Mouse (Mus musculus) forebrain, embryonic 11.5 days (tissue): ENCODE measurements at regions not wholly inside any gene's neighbourhood (a gene's known extent, or its start where the extent isn't known, plus 50 kb on each side); places are given as distances from the start of the nearest gene placed in this dataset.

ENCODE experiments used
- ATAC-seq: fragments of 200-750 bp; cut with Nextera tagmentation; replicated peaks from 2 replicates; pipeline ENCODE4 v1.8.0; 2017; ENCODE audit warnings: moderate TSS enrichment; ENCODE audit not compliant: low FRiP score
- DNase-seq: peaks from one replicate; pipeline ENCODE4 v3.0.0-alpha.2; 2017; ENCODE audit warnings: low spot score
- H3K27ac ChIP-seq: fragments of 300-500 bp; sonication (generic); 2 replicates; pipeline ENCODE4 v1.5.1; 2014; ENCODE audit warnings: low read depth, low read length
- H3K27me3 ChIP-seq: fragments of 300-500 bp; sonication (generic); 2 replicates; pipeline ENCODE4 v1.6.1; 2014; ENCODE audit warnings: mild to moderate bottlenecking, low read length, mixed read lengths; ENCODE audit not compliant: control insufficient read depth, insufficient read depth
- H3K36me3 ChIP-seq: fragments of 300-500 bp; sonication (generic); 2 replicates; pipeline ENCODE4 v1.6.1; 2014; ENCODE audit warnings: mild to moderate bottlenecking, low read length, moderate library complexity, mixed read lengths; ENCODE audit not compliant: control insufficient read depth, insufficient read depth
- H3K4me1 ChIP-seq: fragments of 300-500 bp; sonication (generic); replicated peaks from 2 replicates; pipeline ENCODE4 v1.6.1; 2014; ENCODE audit warnings: low read length, mixed read lengths; ENCODE audit not compliant: control insufficient read depth, insufficient read depth
- H3K4me2 ChIP-seq: fragments of 300-500 bp; sonication (generic); 2 replicates; pipeline ENCODE4 v1.6.1; 2014; ENCODE audit warnings: low read depth, mild to moderate bottlenecking, low read length, moderate library complexity, mixed read lengths; ENCODE audit not compliant: severe bottlenecking
- H3K4me3 ChIP-seq: fragments of 300-500 bp; sonication (generic); 2 replicates; pipeline ENCODE4 v1.5.1; 2014; ENCODE audit warnings: low read depth, low read length
- H3K9ac ChIP-seq: fragments of 300-500 bp; sonication (generic); 2 replicates; pipeline ENCODE4 v1.6.1; 2014; ENCODE audit warnings: low read length
- H3K9me3 ChIP-seq: fragments of 300-500 bp; sonication (generic); 2 replicates; pipeline ENCODE4 v1.6.1; 2016; ENCODE audit warnings: low read length, mixed read lengths; ENCODE audit not compliant: control insufficient read depth
- WGBS: fragments of 180-500 bp; shearing (Covaris S2); extraction: QIAGEN DNeasy Blood & Tissue Kit; methylation state at CpG from one replicate; pipeline ENCODE4 v1.1.7; 2014; 5-methylcytosine and 5-hydroxymethylcytosine counted together

GRCm38 (mm10) chr3:143873876-143874275 is 331.1 kb downstream of the Lmo4 start:
- Histone ChIP-seq H3K27me3 (no peaks in the 10 kb centered on the region), H3K4me2 (no peak overlapping the region), H3K9me3 (no peaks in the 10 kb centered on the region), H3K27ac (no peak overlapping the region), H3K4me3 (no peak overlapping the region), H3K9ac (no peak overlapping the region), H3K36me3 (no peaks in the 10 kb centered on the region), H3K4me1 (no peaks in the 10 kb centered on the region)
- WGBS, result 86% methylated on average over 3 of the region's 3 CpGs
- DNase-seq, result no peak
- no peak for ATAC-seq

- DNase-seq (no peak), ATAC-seq (no peak)
- H3K4me2 ChIP-seq, result no peak overlapping the region
- H3K27ac ChIP-seq, result no peak overlapping the region
- H3K9ac ChIP-seq, result no peak overlapping the region
- H3K4me1 ChIP-seq, result no peaks in the 10 kb centered on the region
- H3K9me3 ChIP-seq, result no peaks in the 10 kb centered on the region
- WGBS, result 52% methylated on average over 4 of the region's 4 CpGs
- no peaks in the 10 kb centered on the region for H3K36me3 ChIP-seq
- H3K4me3 ChIP-seq, result no peak overlapping the region
- H3K27me3 ChIP-seq, result no peaks in the 10 kb centered on the region
These were observed 338.5 kb downstream of the Lmo4 start for GRCm38 (mm10) chr3:143866521-143866920.

GRCm38 (mm10) chr3:143865626-143866025 is 339.4 kb downstream of the Lmo4 start:
- ATAC-seq (no peak), DNase-seq (no peak)
- Histone ChIP-seq H3K27me3 (no peaks in the 10 kb centered on the region), H3K36me3 (no peaks in the 10 kb centered on the region), H3K4me1 (no peaks in the 10 kb centered on the region), H3K9ac (no peak overlapping the region), H3K4me2 (no peak overlapping the region), H3K4me3 (no peak overlapping the region), H3K9me3 (no peaks in the 10 kb centered on the region), H3K27ac (no peak overlapping the region)
- WGBS, result 86% methylated on average over 7 of the region's 7 CpGs

GRCm38 (mm10) chr3:143864490-143864889 is 340.5 kb downstream of the Lmo4 start:
- Histone ChIP-seq H3K9ac (no peak overlapping the region), H3K27me3 (no peaks in the 10 kb centered on the region), H3K4me1 (no peaks in the 10 kb centered on the region), H3K4me3 (no peak overlapping the region), H3K36me3 (no peaks in the 10 kb centered on the region), H3K27ac (no peak overlapping the region), H3K9me3 (no peaks in the 10 kb centered on the region), H3K4me2 (no peak overlapping the region)
- DNase-seq (no peak), ATAC-seq (no peak)
- WGBS, result 78% methylated on average over 10 of the region's 10 CpGs

GRCm38 (mm10) chr3:143862531-143862930 is 342.5 kb downstream of the Lmo4 start:
- ATAC-seq, result no peak
- no peaks in the 10 kb centered on the region for H3K36me3 ChIP-seq

GRCm38 (mm10) chr3:143861866-143862265 is 343.2 kb downstream of the Lmo4 start:
- ATAC-seq (no peak), DNase-seq (no peak)
- Histone ChIP-seq H3K36me3 (no peaks in the 10 kb centered on the region), H3K9ac (no peak overlapping the region), H3K4me2 (no peak overlapping the region), H3K9me3 (no peaks in the 10 kb centered on the region), H3K27ac (no peak overlapping the region), H3K4me1 (no peaks in the 10 kb centered on the region), H3K4me3 (no peak overlapping the region), H3K27me3 (no peaks in the 10 kb centered on the region)
- WGBS, result 84% methylated on average over 4 of the region's 4 CpGs

More at GRCm38 (mm10) chr3:143862531-143862930, 342.5 kb downstream of the Lmo4 start:
- Histone ChIP-seq H3K9me3 (no peaks in the 10 kb centered on the region), H3K27me3 (no peaks in the 10 kb centered on the region), H3K4me1 (no peaks in the 10 kb centered on the region), H3K9ac (no peak overlapping the region), H3K27ac (no peak overlapping the region), H3K4me2 (no peak overlapping the region), H3K4me3 (no peak overlapping the region)
- DNase-seq, result no peak
- WGBS, result 88% methylated on average over 11 of the region's 11 CpGs

- no peak overlapping the region for H3K9ac ChIP-seq
- H3K27me3 ChIP-seq, result no peaks in the 10 kb centered on the region
- no peak overlapping the region for H3K4me2 ChIP-seq
- ATAC-seq, result no peak
- H3K4me3 ChIP-seq, result no peak overlapping the region
- H3K9me3 ChIP-seq, result no peaks in the 10 kb centered on the region
- no peaks in the 10 kb centered on the region for H3K36me3 ChIP-seq
- WGBS, result 88% methylated on average over 7 of the region's 7 CpGs
- no peaks in the 10 kb centered on the region for H3K4me1 ChIP-seq
- no peak for DNase-seq
- H3K27ac ChIP-seq, result no peak overlapping the region
These were observed 369.3 kb downstream of the Lmo4 start for GRCm38 (mm10) chr3:143835611-143836240.

- 90% methylated on average over 2 of the region's 2 CpGs for WGBS
- Histone ChIP-seq H3K36me3 (no peaks in the 10 kb centered on the region), H3K27ac (no peak overlapping the region), H3K27me3 (no peaks in the 10 kb centered on the region), H3K4me1 (no peaks in the 10 kb centered on the region), H3K9me3 (no peaks in the 10 kb centered on the region), H3K4me2 (no peak overlapping the region), H3K9ac (no peak overlapping the region), H3K4me3 (no peak overlapping the region)
- ATAC-seq, result no peak
- DNase-seq, result no peak
These were observed 370.3 kb downstream of the Lmo4 start for GRCm38 (mm10) chr3:143834725-143835124.

GRCm38 (mm10) chr3:143823395-143823777 is 381.6 kb downstream of the Lmo4 start:
- Histone ChIP-seq H3K27ac (no peak overlapping the region), H3K27me3 (no peaks in the 10 kb centered on the region), H3K9me3 (no peaks in the 10 kb centered on the region), H3K4me2 (no peak overlapping the region), H3K4me3 (no peak overlapping the region), H3K36me3 (no peaks in the 10 kb centered on the region), H3K9ac (no peak overlapping the region), H3K4me1 (no peaks in the 10 kb centered on the region)
- DNase-seq, result no peak
- ATAC-seq, result no peak
- WGBS, result 54% methylated on average over 1 of the region's 1 CpGs
